Mouse (Mus musculus): Measurements from ENCODE around the gene Slc25a44.

DNA sequence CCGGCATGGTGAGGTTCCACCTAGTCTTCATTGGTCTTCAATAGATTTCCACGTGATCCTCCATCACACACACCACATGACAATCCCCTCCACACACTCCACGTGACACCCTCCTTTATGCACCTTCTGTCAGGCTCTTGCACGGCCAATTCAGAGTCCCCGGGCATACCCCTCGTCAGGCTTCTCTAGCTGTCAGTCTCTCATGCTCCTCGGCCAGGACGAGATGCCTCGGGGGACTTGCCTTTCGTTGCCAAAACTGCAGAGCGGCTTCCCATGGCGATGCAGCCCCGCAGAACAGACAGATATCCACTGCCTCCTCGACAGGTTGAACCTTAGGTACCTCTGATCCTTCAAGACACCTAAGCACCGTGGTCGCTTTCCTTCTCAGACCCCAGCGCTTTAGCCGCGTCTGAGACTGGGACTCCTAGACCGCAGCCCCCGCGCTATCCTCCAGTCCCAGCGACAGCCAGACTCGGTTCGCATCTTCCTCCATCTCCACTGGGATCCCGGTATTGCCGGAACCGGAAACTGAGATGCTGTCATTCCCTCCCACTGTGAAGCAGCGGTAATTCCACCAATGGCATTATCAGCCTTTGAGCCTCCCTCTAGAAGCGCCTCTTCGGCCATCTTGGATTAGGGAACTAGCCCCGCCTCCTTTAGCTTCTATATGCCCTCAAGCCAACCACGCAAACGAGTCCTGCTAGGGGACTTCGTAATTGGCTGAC is at the start of gene Slc25a44:
- TF ChIP-seq ZC3H11A (IDR thresholded peaks at IDR 0.05; ENCODE audit: borderline replicate concordance, low read depth, low read length): no peak
- no peak for TF ChIP-seq CHD2 (IDR thresholded peaks at IDR 0.05; ENCODE audit: low read depth, low read length)
- no peak for TF ChIP-seq MAFK (IDR thresholded peaks at IDR 0.05; ENCODE audit: insufficient read depth, low read depth, low read length)

Measured in ES-E14 (cell line).